Mouse (Mus musculus) MEL (cell line): ENCODE data around the gene Nxph3.

Experiments
- CTCF ChIP-seq, 3 experiments: IDR thresholded peaks in 2 of 3; conservative IDR thresholded peaks in 1 of 3; 2 replicates each; pipeline ENCODE4 v1.5.1; 2011 to 2012; ENCODE audit warnings: low read length in 3 of 3, low read depth in 2 of 3, mild to moderate bottlenecking in 2 of 3, improper control_type of control experiment in 1 of 3, inconsistent platforms in 1 of 3, mixed read lengths in 1 of 3, moderate library complexity in 1 of 3; ENCODE audit not compliant: control insufficient read depth in 1 of 3, insufficient read depth in 1 of 3, poor library complexity in 1 of 3, severe bottlenecking in 1 of 3
- GABPA ChIP-seq: IDR thresholded peaks from 2 replicates; pipeline ENCODE4 v1.6.1; 2012; ENCODE audit warnings: low read depth, mild to moderate bottlenecking, inconsistent platforms, low read length, improper control_type of control experiment, moderate library complexity
- KAT2A ChIP-seq: conservative IDR thresholded peaks from 2 replicates; pipeline ENCODE4 v1.6.1; 2012; ENCODE audit warnings: low read depth, low read length, improper control_type of control experiment, inconsistent platforms
- MYB ChIP-seq: IDR thresholded peaks from 2 replicates; pipeline ENCODE4 v1.6.1; 2011; ENCODE audit warnings: mild to moderate bottlenecking, low read depth, low read length, improper control_type of control experiment
- NRF1 ChIP-seq: IDR thresholded peaks from 2 replicates; pipeline ENCODE4 v1.6.1; 2014; ENCODE audit warnings: low read depth, mild to moderate bottlenecking, inconsistent platforms, low read length, improper control_type of control experiment, moderate library complexity; ENCODE audit not compliant: poor library complexity, insufficient read depth, severe bottlenecking
- POLR2A ChIP-seq, 2 experiments: IDR thresholded peaks; 2 replicates each; pipeline ENCODE4 v1.6.1; 2011 to 2012; ENCODE audit warnings: low read length in 2 of 2, mild to moderate bottlenecking in 2 of 2, control low read depth in 1 of 2, improper control_type of control experiment in 1 of 2, low read depth in 1 of 2, moderate library complexity in 1 of 2; ENCODE audit not compliant: control insufficient read depth in 1 of 2, insufficient read depth in 1 of 2, poor library complexity in 1 of 2
- ZC3H11A ChIP-seq: IDR thresholded peaks from 2 replicates; pipeline ENCODE4 v1.6.1; 2012; ENCODE audit warnings: low read depth, mild to moderate bottlenecking, inconsistent platforms, low read length, improper control_type of control experiment

DNA sequence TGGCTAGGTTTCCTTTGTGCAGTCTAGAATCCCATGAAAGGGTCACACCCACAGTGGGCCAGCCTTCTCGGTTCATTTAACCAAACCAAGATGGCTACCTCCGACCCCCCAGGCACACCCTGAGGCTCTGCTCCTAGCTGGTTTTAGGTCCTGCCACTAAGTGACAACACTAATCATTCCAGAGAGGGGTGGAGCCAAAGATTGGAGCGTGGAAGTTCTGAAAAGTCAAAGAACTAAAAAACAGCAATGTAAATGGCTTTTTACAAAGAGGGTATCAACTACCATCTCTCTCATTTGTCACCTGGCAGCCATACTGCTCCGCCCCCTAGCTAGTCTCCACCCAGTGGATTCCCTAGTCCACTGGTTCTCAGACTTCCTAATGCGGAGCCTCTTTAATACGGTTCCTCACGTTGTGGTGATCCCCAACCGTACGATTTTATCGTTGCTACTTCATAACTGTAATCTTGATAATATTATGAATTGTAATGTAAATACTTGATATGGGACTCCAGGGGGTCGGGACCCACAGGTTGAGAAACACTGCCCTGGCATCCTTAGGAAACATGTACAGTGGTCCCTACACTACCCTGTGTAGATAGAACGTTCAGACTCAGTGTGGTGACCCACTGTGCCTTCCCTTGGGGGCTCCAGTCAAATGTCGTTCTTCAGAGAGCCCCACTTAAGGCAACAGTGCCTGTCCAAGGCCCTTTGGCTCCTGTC lies 18.1 kb upstream of the Nxph3 start:
- TF ChIP-seq POLR2A (IDR thresholded peaks at IDR 0.05; ENCODE audit: control insufficient read depth in 1 of 2, insufficient read depth in 1 of 2, low read depth in 1 of 2, low read length in 2 of 2, poor library complexity in 1 of 2) (no peak), CTCF (IDR thresholded peaks at IDR 0.05 in 2 of 3, conservative IDR thresholded peaks at IDR 0.05 in 1 of 3; ENCODE audit: control insufficient read depth in 1 of 3, insufficient read depth in 1 of 3, low read depth in 2 of 3, low read length in 3 of 3, poor library complexity in 1 of 3, severe bottlenecking in 1 of 3) (no peak), MYB (no peak), GABPA (no peak), KAT2A (no peak), ZC3H11A (no peak), NRF1 (no peak)
